Mouse (Mus musculus): ENCODE results near the gene D630039A03Rik. TPM values are rescaled to one million over a fixed set of nuclear protein-coding genes. Genes with fewer than 3 reads are reported as not detected.

D630039A03Rik gene
- polyA plus RNA-seq (2017; shearing (Covaris generic)) = not detected

GRCm38 (mm10) chr4:57916201-57916661 lies at the start of gene D630039A03Rik:
D630039A03Rik (minus strand) TSS chr4:57916297.

GRCm38 (mm10) chr4:57956029-57956960 lies 40.2 kb upstream of the D630039A03Rik start, which contains the start of gene Txn1:
Txn1 (minus strand) TSS chr4:57956411.

Other genes starting within 250 kb of the D630039A03Rik start
- 0.16 TPM for gene Akap2, start 198.6 kb downstream of the D630039A03Rik start, polyA plus RNA-seq (2017; shearing (Covaris generic))
- gene Txn1, start 40.1 kb upstream of the D630039A03Rik start, polyA plus RNA-seq (2017; shearing (Covaris generic)) = 155 TPM
- gene Txndc8, start 92.8 kb upstream of the D630039A03Rik start, polyA plus RNA-seq (2017; shearing (Covaris generic)) = not detected